Mouse (Mus musculus): ENCODE measurements around the gene Cox20. TPM values are rescaled to one million over a fixed set of nuclear protein-coding genes. Genes with fewer than 3 reads are reported as not detected.
A peak's percentile ranks its signal among the peaks of the same experiment; 100 is the strongest.
"Not testable (repeated sequence)": the region's sequence is repeated elsewhere in the genome, so short reads cannot be mapped to it uniquely, and the experiment has no call there.

Cox20 gene
- polyA plus RNA-seq (2015; fragmentation: Nextera tagmentation; extraction: Ambion mirVana) = 91.0 and 97.8 TPM in 2 replicates

GRCm38 (mm10) chr1:178318389-178319184, at the start of gene Cox20:
Gene Cox20, plus strand, starts transcription at chr1:178319130.
- Histone ChIP-seq H3K27ac (ENCODE audit: low read depth, low read length) (peak within 1 kb of the TSS; percentile 100), H3K4me3 (ENCODE audit: low read length) (peak within 1 kb of the TSS; percentile 70), H3K9me3 (ENCODE audit: control insufficient read depth, low read length) (no peaks in the 10 kb centered on the region), H3K4me2 (ENCODE audit: low read length) (peak within 1 kb of the TSS; percentile 85), H3K4me1 (ENCODE audit: control insufficient read depth, insufficient read depth, low read depth, low read length) (peaks cover 20% of the 10 kb centered on the region), H3K27me3 (replicated peaks; ENCODE audit: control insufficient read depth, insufficient read depth, low read length) (no peaks in the 10 kb centered on the region), H3K9ac (ENCODE audit: low read depth, low read length) (peak within 1 kb of the TSS; percentile 83), H3K36me3 (ENCODE audit: control insufficient read depth, insufficient read depth, low read length) (peaks cover 17% of the 10 kb centered on the region)
- ATAC-seq = peak; percentile 95
- under 1% methylated on average over 77 of the region's 83 CpGs for WGBS

GRCm38 (mm10) chr1:178270635-178271034, 48.3 kb upstream of the Cox20 start:
- H3K27ac ChIP-seq (ENCODE audit: low read depth, low read length) = no peak overlapping the region
- no peaks in the 10 kb centered on the region for H3K27me3 ChIP-seq (replicated peaks; ENCODE audit: control insufficient read depth, insufficient read depth, low read length)
- no peak overlapping the region for H3K9ac ChIP-seq (ENCODE audit: low read depth, low read length)
- no peaks in the 10 kb centered on the region for H3K36me3 ChIP-seq (ENCODE audit: control insufficient read depth, insufficient read depth, low read length)
- no peaks in the 10 kb centered on the region for H3K9me3 ChIP-seq (ENCODE audit: control insufficient read depth, low read length)
- H3K4me3 ChIP-seq (ENCODE audit: low read length) = no peak overlapping the region
- WGBS = 61% methylated on average over 6 of the region's 6 CpGs
- H3K4me2 ChIP-seq (ENCODE audit: low read length) = no peak overlapping the region
- H3K4me1 ChIP-seq (ENCODE audit: control insufficient read depth, insufficient read depth, low read depth, low read length) = peaks cover under 1% of the 10 kb centered on the region; the same call in 1 of the 2 replicates
- no peak for ATAC-seq

GRCm38 (mm10) chr1:178275174-178275730, 43.7 kb upstream of the Cox20 start:
- Histone ChIP-seq H3K36me3 (ENCODE audit: control insufficient read depth, insufficient read depth, low read length) (no peaks in the 10 kb centered on the region), H3K9me3 (ENCODE audit: control insufficient read depth, low read length) (no peaks in the 10 kb centered on the region), H3K4me3 (ENCODE audit: low read length) (peak overlapping the region; percentile 71), H3K27ac (ENCODE audit: low read depth, low read length) (peak overlapping the region; percentile 95), H3K4me2 (ENCODE audit: low read length) (peak overlapping the region; percentile 78), H3K27me3 (replicated peaks; ENCODE audit: control insufficient read depth, insufficient read depth, low read length) (no peaks in the 10 kb centered on the region), H3K9ac (ENCODE audit: low read depth, low read length) (peak overlapping the region; percentile 92), H3K4me1 (ENCODE audit: control insufficient read depth, insufficient read depth, low read depth, low read length) (peaks cover 7% of the 10 kb centered on the region; the same call in 1 of the 2 replicates)
- 42% methylated on average over 9 of the region's 9 CpGs for WGBS
- 0 out of 2 replicates have a peak, but pooled peaks have one; percentile 7 for ATAC-seq

GRCm38 (mm10) chr1:178275738-178276053, 43.2 kb upstream of the Cox20 start:
- Histone ChIP-seq H3K9me3 (ENCODE audit: control insufficient read depth, low read length) (no peaks in the 10 kb centered on the region), H3K4me1 (ENCODE audit: control insufficient read depth, insufficient read depth, low read depth, low read length) (peaks cover 7% of the 10 kb centered on the region; the same call in 1 of the 2 replicates), H3K4me2 (ENCODE audit: low read length) (peak overlapping the region; percentile 78), H3K4me3 (ENCODE audit: low read length) (peak overlapping the region; percentile 71), H3K27me3 (replicated peaks; ENCODE audit: control insufficient read depth, insufficient read depth, low read length) (no peaks in the 10 kb centered on the region), H3K27ac (ENCODE audit: low read depth, low read length) (peak overlapping the region; percentile 95), H3K9ac (ENCODE audit: low read depth, low read length) (peak overlapping the region; percentile 92), H3K36me3 (ENCODE audit: control insufficient read depth, insufficient read depth, low read length) (no peaks in the 10 kb centered on the region)
- ATAC-seq = peak; percentile 67
- WGBS = 6% methylated on average over 11 of the region's 11 CpGs

GRCm38 (mm10) chr1:178276054-178276911, 42.6 kb upstream of the Cox20 start:
- H3K36me3 ChIP-seq (ENCODE audit: control insufficient read depth, insufficient read depth, low read length) = no peaks in the 10 kb centered on the region
- H3K4me2 ChIP-seq (ENCODE audit: low read length) = peak overlapping the region; percentile 78
- peaks cover 7% of the 10 kb centered on the region; the same call in 1 of the 2 replicates for H3K4me1 ChIP-seq (ENCODE audit: control insufficient read depth, insufficient read depth, low read depth, low read length)
- no peaks in the 10 kb centered on the region for H3K9me3 ChIP-seq (ENCODE audit: control insufficient read depth, low read length)
- peak overlapping the region; percentile 92 for H3K9ac ChIP-seq (ENCODE audit: low read depth, low read length)
- H3K27ac ChIP-seq (ENCODE audit: low read depth, low read length) = peak overlapping the region; percentile 95
- peak overlapping the region; percentile 71 for H3K4me3 ChIP-seq (ENCODE audit: low read length)
- peak; percentile 97 for ATAC-seq
- H3K27me3 ChIP-seq (replicated peaks; ENCODE audit: control insufficient read depth, insufficient read depth, low read length) = no peaks in the 10 kb centered on the region
- under 1% methylated on average over 81 of the region's 87 CpGs for WGBS

GRCm38 (mm10) chr1:178283314-178283713, 35.6 kb upstream of the Cox20 start:
- not testable (repeated sequence) for H3K4me2 ChIP-seq (ENCODE audit: low read length); H3K4me1 ChIP-seq (ENCODE audit: control insufficient read depth, insufficient read depth, low read depth, low read length); ATAC-seq; H3K36me3 ChIP-seq (ENCODE audit: control insufficient read depth, insufficient read depth, low read length); H3K27me3 ChIP-seq (replicated peaks; ENCODE audit: control insufficient read depth, insufficient read depth, low read length); H3K9me3 ChIP-seq (ENCODE audit: control insufficient read depth, low read length); H3K4me3 ChIP-seq (ENCODE audit: low read length); H3K9ac ChIP-seq (ENCODE audit: low read depth, low read length); H3K27ac ChIP-seq (ENCODE audit: low read depth, low read length)
- 86% methylated on average over 3 of the region's 3 CpGs for WGBS

- Histone ChIP-seq H3K36me3 (ENCODE audit: control insufficient read depth, insufficient read depth, low read length) (no peaks in the 10 kb centered on the region), H3K27me3 (replicated peaks; ENCODE audit: control insufficient read depth, insufficient read depth, low read length) (no peaks in the 10 kb centered on the region), H3K4me3 (ENCODE audit: low read length) (no peak overlapping the region), H3K9me3 (ENCODE audit: control insufficient read depth, low read length) (peaks cover 4% of the 10 kb centered on the region; the same call in 1 of the 2 replicates), H3K9ac (ENCODE audit: low read depth, low read length) (no peak overlapping the region), H3K4me2 (ENCODE audit: low read length) (no peak overlapping the region), H3K4me1 (ENCODE audit: control insufficient read depth, insufficient read depth, low read depth, low read length) (no peaks in the 10 kb centered on the region), H3K27ac (ENCODE audit: low read depth, low read length) (no peak overlapping the region)
- no peak for ATAC-seq
- WGBS = 71% methylated on average over 2 of the region's 2 CpGs
These were observed 34.8 kb upstream of the Cox20 start for GRCm38 (mm10) chr1:178283946-178284720.

- no peak overlapping the region for H3K4me3 ChIP-seq (ENCODE audit: low read length)
- ATAC-seq = no peak
- no peaks in the 10 kb centered on the region for H3K36me3 ChIP-seq (ENCODE audit: control insufficient read depth, insufficient read depth, low read length)
- no peak overlapping the region for H3K27ac ChIP-seq (ENCODE audit: low read depth, low read length)
- no peak overlapping the region for H3K9ac ChIP-seq (ENCODE audit: low read depth, low read length)
- no peak overlapping the region for H3K4me2 ChIP-seq (ENCODE audit: low read length)
- H3K9me3 ChIP-seq (ENCODE audit: control insufficient read depth, low read length) = peaks cover 4% of the 10 kb centered on the region; the same call in 1 of the 2 replicates
- no peaks in the 10 kb centered on the region for H3K4me1 ChIP-seq (ENCODE audit: control insufficient read depth, insufficient read depth, low read depth, low read length)
- 63% methylated on average over 8 of the region's 8 CpGs for WGBS
- H3K27me3 ChIP-seq (replicated peaks; ENCODE audit: control insufficient read depth, insufficient read depth, low read length) = no peaks in the 10 kb centered on the region
These were observed 31.2 kb upstream of the Cox20 start for GRCm38 (mm10) chr1:178287601-178288176.
